Mouse (Mus musculus) neutrophil, adult 65 days (primary cell): ENCODE results near the gene Medag. TPM values are rescaled to one million over a fixed set of nuclear protein-coding genes. Genes with fewer than 3 reads are reported as not detected.

Source experiments
- total RNA-seq: library from RNA; stranded (reverse); gene quantifications from 2 replicates; pipeline ENCODE4 v1.2.4, GENCODE M21; 2023

The Medag gene
- total RNA-seq: not detected in 2 replicates

DNA sequence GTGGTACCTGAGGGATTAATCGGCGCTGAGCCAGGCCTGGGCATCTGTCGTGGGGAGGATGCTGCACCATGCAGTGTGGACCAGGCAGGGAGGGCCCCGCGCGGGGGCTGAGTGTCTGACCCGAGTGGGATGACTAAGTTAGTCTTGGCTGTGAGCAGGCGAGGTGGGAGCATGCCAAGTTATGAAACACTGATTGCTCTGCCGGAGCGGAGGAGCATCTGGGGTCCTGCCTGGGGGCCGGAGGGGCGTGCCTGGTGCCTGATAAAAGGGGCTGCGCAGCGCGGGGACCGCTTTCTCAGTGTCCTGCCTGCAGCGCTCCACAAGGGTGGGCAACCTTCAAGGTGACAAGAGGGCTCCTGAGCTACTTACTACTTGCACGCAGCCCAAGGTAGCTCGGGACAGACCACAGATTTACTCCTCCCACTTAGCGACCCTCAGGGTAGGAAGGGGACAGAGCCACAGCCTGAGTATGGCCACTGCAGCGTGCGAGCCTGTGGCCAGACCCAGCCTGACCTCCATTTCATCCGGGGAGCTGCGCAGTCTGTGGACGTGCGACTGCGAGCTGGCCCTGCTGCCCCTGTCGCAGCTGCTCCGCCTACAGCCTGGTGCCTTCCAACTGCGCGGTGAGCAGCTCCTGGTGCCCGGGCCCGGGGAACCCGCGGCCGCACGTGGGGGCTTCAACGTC lies at the start of gene Medag:
Medag (plus strand) TSS at position 241 of the 685 bp plus-strand sequence.

DNA sequence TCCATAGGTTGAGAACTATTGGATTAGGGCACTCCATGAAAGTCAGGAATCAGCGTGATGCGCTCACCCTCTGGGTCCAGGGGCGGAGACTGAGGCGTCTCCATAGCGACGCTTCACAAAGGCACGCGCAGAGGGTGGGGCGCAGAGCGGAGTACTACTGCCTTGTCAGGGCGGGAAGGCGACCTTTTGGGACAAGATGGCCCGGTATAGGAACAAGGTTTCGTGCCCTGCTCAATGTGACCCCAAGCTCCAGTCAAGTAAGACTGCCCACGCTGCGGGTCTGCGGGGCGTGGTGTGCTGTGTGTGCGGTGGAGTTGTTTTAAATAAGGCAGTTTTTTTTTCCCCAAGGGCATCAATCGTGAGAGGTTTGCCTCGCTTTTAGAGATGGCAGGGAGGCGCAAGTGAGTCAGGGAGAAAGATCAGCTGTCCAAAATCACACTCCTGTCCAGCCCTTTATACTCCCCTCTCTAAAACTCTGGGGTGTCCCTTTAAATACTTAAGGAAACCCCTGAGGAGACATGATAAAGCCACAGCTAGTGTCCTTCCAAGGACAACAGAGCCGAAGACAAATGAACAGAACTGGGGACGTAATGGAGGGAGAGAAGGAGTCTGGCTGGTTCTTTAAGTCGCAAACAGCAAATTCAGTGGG lies 28.1 kb downstream of the Medag start, which contains the start of gene Tex26:
Tex26 (plus strand) TSS at position 130 of the 649 bp plus-strand sequence.

Other genes with a start within 250 kb of the Medag start
- gene Uspl1, start 227.4 kb upstream of the Medag start, total RNA-seq: 22.8 and 39.3 TPM in 2 replicates
- 245 and 292 TPM in 2 replicates for gene Hmgb1, start 227.3 kb upstream of the Medag start, total RNA-seq
- 1,580 and 1,675 TPM in 2 replicates for gene Alox5ap, start 147.0 kb upstream of the Medag start, total RNA-seq
- gene Tex26, start 27.9 kb downstream of the Medag start, total RNA-seq: not detected in 2 replicates
- not detected in 2 replicates for gene Wdr95, start 116.9 kb downstream of the Medag start, total RNA-seq
- gene Hsph1, start 224.6 kb downstream of the Medag start, total RNA-seq: 12.8 and 15.2 TPM in 2 replicates